Mouse (Mus musculus) gastrocnemius, postnatal 36 days (tissue): Measurements from ENCODE around the gene Zfp746. TPM values are rescaled to one million over a fixed set of nuclear protein-coding genes. Genes with fewer than 3 reads are reported as not detected.

Experiments used
- DNase-seq, 2 experiments: peaks; one replicate each; pipeline ENCODE4 v3.0.0; 2022
- intact Hi-C: fragments of 180-260 bp; cut with DNase I; formaldehyde crosslinking; loops from one replicate; pipeline ENCODE4 v1.15.1; 2025
- microRNA-seq, 2 experiments: library from miRNA; unstranded; fragments of <30 nt; microRNA quantifications; one replicate each; pipeline ENCODE4 v1.2.0; 2021
- total RNA-seq, 2 experiments: library from RNA; stranded (reverse); gene quantifications; 2 replicates each; pipeline ENCODE4 v1.2.3; 2021

Gene Zfp746
- total RNA-seq, 2 experiments from 2014 or later: 7.1 to 10.4 TPM

DNA sequence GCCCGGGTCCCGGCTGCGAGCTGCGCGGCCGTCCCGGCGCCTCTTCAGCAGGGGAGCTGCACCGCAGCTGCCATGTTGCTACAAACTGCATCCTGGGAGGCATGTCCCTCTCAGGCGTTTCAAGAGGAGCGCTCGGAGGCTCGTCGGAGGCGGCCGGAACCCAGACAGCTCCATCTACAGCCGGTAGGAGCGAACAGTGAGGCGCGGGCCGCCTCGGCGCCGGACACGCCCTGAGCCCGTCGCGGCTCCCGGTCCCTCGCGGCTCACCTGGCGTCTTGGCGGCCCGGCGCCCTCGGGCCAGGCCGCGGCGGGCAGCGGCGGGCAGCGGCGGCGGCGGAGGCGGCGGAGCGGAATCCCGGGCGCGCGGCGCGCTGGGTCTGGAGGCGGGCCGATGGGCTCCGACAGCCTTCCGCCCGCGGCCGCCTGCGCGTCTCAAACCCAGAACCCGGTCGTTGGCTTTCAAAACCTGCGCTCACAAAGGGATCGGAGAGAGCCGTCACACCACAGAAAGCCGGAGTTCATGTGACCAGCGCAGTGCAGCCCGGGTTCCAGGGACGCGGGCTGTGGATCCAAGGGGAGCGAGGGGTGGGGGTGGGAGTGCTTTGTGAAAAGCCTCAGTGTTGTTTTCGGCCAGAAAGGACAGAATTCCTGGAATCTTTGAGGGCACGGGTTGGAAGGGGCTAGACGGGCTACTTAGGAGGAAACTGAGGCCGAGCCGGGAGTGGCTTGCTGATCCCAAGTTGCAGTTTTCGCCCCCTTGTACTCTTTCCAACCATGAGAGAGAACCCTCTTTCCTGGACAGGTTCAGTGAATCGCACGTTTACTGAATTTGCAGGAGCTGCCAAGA is 37.7 kb downstream of the Zfp746 start, which contains the start of gene Zfp777:
Gene Zfp777 (minus strand): TSS at position 486 of the 847 bp plus-strand sequence.
- peak; percentile 73 for DNase-seq
- intact Hi-C loops: loop anchor here (5.0 kb wide), 1 partner anchor 126 kb away; the partner anchor contains the start of gene Zfp212

DNA sequence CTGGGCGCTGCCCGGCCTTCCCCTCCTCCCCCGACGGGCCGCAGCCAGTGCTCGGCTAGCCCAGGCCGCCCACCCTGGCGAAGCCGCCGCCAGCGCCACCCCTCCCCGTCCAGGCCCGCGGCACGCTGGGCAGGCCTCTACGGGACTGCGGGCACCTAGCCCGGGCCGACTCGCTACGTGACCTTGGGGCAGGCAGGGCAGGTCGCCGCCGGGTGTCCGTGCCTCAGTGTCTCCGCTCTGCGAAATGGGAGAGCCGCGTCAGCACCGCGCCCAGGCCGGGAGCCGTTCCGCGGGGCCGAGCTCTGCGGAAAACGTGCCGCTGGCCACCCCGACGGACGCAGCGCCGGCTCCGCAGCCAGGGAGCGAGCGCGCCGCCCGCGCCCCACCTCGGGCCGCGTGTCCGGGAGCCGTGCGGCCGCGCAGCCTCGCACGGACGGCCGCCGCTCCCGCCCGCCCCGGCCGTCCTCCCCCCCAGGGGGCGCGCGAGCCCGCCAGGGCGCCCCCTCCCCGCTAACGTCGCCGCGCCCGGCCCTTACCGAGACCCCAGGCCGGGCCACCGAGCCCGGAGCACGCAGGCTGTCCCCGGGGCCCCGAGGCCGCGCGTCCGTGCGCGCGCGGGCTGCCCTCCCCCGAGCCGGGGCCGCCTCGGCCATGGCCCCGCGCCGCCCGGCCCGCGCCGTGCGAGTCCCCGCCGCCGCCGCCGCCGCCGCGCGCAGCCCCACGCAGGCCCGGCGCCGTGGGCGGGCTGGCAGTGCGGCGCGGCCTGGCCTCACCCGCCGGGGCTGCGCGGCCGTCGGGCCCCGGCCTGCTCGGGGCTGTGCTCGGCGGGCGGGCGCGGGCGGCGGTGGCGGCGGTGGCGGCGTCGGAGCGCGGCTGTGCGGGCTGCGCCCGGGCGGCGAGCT is 38.7 kb downstream of the Zfp746 start:
- intact Hi-C loops: loop anchor here (5.0 kb wide), 1 partner anchor 125 kb away; the partner anchor contains the start of gene Zfp212
- DNase-seq: peak in 1 of 2 experiments; percentile 28

DNA sequence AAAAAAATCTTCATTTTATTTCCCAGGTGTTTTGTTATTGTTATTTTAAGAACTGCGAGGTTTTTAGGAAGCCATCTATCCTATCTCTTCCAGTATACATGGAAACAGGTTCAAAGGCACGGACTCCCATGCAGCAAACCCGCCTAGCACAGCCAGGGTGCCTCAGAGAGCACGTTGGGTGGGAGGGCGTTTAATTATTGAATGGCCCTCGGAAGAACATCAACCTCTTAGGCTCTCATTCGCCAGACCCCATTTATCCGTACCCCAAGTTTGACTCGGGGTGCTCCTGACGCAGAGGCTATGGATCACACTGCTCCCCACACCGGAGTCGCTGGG is 39.3 kb downstream of the Zfp746 start:
- no peak for DNase-seq
- intact Hi-C loops: loop anchor here (5.0 kb wide), 1 partner anchor 125 kb away; the partner anchor contains the start of gene Zfp212

DNA sequence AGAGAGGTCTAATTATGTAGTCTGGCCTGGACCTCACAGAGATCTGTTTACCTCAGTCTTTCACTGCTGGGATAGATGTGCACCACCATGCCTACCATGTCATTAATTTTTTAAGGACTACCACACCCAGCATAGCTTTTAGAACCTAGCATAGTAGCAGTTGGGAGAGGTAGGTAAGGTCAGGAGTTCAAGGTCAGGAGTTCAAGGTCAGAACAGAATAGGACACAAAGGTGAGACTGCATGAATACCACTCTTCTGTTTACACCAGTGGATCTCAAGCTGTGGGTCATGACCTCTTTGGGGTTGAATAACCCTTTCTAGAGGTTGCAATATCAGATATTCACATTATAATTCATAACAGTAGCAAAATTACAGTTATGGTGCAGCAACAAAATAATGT is 53.7 kb downstream of the Zfp746 start:
- intact Hi-C loops: no loop called here
- DNase-seq: no peak

DNA sequence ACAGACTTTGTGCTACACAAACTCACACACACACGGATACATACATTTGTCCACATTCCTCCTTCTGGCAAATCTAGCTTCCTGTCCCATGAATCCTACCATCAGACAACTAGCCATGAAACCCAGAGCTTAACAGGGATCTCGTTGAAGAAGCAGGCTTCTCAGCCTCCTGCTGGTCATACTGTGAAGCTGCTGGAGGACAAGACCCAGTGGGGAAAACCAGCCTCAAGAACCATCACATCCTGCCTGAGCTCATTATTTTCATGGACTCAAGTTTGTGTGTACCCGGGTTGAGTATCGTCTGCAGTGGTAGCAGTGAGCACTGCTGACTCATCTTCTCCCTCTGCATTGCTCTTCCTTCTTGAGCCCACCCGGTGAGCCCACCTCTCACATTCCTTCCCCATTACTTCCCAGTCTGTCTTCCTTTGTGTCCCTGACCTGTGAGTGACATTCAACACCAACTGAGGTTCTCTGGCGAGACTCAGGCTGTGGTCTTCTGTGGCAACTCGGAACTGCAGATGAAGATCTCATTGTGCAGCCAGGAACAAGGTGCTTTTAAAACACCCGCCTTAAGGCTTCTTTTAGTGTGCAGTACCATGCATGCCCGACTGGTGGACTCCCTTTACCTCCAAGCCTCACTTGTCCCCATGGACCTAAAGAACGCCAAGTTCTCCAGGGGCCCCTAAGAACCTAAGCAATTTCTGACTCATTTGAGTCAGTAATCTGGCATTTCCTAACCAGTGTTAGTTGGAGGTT is 60.3 kb downstream of the Zfp746 start:
- no peak for DNase-seq
- intact Hi-C loops: no loop called here

DNA sequence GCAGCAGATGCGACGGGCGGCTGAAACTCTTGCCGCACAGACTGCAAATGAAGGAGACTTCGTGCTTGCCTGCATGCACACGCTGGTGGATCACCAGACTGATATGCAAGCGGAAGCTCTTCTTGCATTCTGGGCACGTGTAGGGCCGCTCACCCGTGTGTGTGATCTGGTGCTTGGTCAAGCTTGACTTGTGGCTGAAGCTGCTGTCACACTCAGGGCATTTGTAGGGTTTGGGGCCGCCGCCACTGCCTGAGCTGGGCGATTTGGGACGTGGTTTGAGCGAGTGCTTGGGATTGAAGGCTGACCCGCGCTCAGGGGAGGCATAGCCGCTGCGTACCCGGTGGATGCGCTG is 61.4 kb downstream of the Zfp746 start:
- intact Hi-C loops: no loop called here
- no peak for DNase-seq

DNA sequence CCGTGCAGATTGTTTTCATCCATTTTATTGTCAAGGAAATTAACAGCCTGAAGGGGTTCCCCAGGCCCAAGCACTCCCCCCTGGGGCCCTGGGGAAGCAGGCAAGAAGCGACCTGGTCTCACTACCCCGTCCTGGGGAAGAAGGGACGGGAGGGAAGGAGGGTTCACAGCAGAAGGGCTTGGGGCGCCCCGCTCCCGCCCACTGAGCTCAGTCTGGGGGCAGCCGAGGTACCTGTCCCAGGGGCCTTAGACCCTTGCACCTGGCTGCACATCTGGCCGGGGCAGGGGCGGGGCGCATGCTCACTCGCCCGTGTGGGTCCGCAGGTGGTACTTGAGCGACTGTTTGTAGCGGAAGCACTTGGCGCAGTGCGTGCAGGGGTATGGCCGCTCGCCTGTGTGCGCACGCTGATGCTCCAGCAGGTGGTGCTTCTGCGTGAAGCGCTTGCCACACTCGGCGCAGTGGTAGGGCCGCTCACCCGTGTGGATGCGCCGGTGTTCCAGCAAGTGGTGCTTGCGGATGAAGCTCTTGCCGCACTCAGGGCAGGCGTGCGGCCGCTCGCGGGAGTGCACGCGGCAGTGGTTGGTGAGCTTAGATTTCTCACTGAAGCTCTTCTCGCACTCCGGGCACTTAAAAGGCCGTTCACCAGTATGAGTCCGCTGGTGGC is 61.9 kb downstream of the Zfp746 start:
- intact Hi-C loops: no loop called here
- no peak for DNase-seq

DNA sequence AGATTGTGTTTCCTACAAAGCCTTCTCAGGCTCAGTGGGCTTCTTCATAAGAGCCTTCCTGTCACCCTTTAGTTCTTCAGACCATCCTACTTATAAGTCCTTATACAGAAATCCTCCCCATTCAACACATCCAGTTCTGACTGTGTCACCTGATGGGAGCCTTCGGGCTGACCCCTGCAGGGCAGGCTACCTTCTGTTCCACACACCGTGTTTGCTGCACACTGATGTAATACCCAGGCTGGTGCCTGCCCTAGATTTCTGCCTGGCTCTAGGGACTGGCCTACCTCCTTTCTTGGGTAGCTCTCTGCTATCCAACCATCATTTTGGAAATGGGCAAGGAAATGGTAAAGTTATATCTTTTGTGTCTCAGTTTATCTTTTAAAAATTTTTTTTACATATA is 63.7 kb downstream of the Zfp746 start:
- DNase-seq: no peak
- intact Hi-C loops: no loop called here

DNA sequence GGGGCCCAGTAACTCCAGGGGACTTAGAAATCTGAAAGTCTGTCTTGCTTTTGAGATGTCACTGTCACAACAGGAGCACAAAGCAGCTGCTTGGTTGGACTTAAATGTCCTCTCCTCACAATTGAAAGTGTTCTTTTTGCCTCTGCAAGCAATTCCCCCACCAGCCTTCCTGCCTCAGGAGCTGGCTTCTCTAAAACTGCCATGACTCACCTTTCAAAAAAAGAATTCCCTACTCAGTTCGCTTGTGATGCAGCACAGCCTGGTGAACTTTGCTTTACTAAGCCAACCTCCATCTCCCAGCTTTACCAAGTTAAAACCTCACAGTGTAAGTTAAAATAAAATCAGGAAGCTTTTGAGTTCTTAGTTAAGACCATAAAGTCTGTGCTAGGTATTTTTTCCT is 64.7 kb downstream of the Zfp746 start:
- DNase-seq: no peak
- intact Hi-C loops: no loop called here

DNA sequence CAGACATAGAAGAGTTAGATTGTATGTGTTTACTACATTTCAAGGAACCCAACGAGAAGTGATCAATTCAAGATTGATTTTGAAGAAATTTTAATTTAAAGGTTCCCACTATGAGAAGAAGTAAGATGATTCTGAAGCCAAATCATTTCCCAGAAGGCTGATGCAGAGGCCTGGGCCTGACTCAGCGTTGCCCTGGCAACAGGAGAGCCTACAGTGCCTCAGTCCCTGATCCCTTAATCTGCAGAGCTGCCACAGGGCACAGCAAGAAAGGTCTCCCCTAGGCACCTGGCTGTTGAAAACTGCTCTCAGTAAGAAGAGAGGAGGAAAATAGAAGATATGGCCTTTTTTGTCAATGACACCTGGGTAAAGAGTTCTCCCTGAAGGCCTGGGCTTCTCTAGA is 66.4 kb downstream of the Zfp746 start:
- intact Hi-C loops: no loop called here
- no peak for DNase-seq

DNA sequence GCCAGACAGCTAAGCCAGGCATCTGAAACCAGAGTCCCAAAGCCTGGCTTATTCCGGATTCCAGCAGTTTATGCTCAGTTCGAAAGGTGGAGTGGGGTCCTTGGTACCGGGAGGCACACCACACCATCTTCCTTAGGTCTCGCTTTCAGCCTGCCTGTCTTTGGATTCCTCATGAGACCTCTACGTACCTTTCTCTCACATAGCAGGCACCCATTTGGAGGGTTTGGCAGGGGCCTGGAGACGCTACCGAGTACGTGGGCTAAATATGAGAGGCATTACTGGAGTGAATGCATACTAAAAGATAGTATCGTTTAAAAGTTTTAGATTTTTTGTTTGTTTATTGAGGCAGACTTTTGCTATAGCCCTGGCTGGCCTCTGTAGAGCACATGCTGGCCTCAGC is 69.6 kb downstream of the Zfp746 start:
- DNase-seq: no peak
- intact Hi-C loops: loop anchor here (5.0 kb wide), 1 partner anchor 65 kb away; no protein-coding TSS in a partner anchor

DNA sequence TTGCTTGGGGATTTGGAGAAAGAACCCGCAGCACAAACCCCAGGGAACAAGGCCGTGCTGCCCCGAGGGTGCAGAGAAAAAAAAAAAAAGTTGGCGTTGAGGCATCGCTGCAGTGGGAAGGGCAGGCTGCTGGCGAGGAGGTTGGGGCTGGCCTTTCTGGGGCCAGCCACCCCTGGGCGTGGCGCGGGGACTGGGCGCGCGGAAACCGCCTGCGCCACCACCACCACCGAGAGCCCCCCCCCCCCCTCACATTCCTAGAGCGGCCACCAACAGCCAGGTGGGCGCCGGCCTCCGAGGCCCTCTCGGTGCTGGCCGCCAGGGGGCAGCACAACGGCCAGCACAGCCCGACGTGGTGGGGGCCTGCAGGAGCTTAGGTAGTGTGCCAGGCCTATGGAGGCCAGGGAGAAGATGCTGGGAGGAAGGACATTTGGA is 70.3 kb downstream of the Zfp746 start:
- intact Hi-C loops: loop anchor here (5.0 kb wide), 1 partner anchor 66 kb away; no protein-coding TSS in a partner anchor
- DNase-seq: peak; percentile 33 to 45

Small RNA genes within 50 kb of the gene (microRNA-seq; reads per million reads assigned to microRNA genes)
- 0 reads per million in 2 experiments for gene Gm24563

Other genes starting within 250 kb of the Zfp746 start
- gene Zfp282, start 209.4 kb downstream of the Zfp746 start, total RNA-seq: 1 to 10 TPM; 5.9 to 6.4 TPM
- 1 to 10 TPM; 7.8 to 8.5 TPM for gene Zfp212, start 166.1 kb downstream of the Zfp746 start, total RNA-seq
- gene Zfp956, start 133.2 kb downstream of the Zfp746 start, total RNA-seq: 1 to 10 TPM; 4.3 to 8.9 TPM
- gene Zfp777, start 37.7 kb downstream of the Zfp746 start, total RNA-seq: 10 to 100 TPM; 14.4 to 16.3 TPM